Comparison of ENCODE assay signal across 10 mouse cellular contexts in the genomic region with DNA sequence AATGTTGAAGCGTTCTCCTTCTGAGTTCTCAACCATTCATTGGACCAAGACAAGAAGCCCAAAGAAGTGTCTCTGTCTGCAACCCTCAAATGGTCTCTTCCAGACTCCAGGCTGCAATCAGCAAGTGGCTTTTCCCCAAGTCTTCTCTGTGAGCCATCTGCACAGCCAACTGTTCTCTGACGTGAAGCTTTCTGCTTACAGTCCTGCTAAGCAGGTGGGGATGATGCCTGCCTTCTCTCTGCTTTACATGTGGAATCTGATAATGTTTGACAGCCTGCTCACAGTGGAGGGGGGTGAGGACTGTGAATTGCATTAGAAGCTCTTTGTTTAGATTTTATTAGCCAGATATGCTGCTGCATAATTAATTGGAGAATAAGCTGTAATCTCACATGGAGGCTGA.
DNase-seq lines count a peak whose midpoint lies in the region; ATAC-seq and TF ChIP-seq lines count a peak whose summit lies in the region.
"Had no signal": no experiment of that assay in that cellular context is flagged by ENCODE, and none has a peak within 500 bp of the region (broad histone marks: within the 10 kb centered on the region; RNA-seq: fewer than 3 reads in every experiment).

No protein-coding gene starts in this region.

- H3K27me3 ChIP-seq in midbrain, postnatal 0 days (ENCODE audit: insufficient read depth, low read length) = no peaks in the 10 kb centered on the region
- no peaks in the 10 kb centered on the region for H3K27me3 ChIP-seq in midbrain, embryonic 13.5 days
- no peaks in the 10 kb centered on the region for H3K27me3 ChIP-seq in forebrain, postnatal 0 days (ENCODE audit: insufficient read depth, low read length)
- no peaks in the 10 kb centered on the region for H3K27me3 ChIP-seq in stomach, postnatal 0 days (ENCODE audit: control insufficient read depth, insufficient read depth, low read length)
- H3K27me3 ChIP-seq: lung, embryonic 15.5 days had no signal

- H3K27ac ChIP-seq in midbrain, postnatal 0 days (ENCODE audit: low read depth, low read length) = no peak overlapping the region
- H3K27ac ChIP-seq in midbrain, embryonic 13.5 days = no peak overlapping the region
- no peak overlapping the region for H3K27ac ChIP-seq in forebrain, postnatal 0 days (ENCODE audit: low read depth, low read length)
- no peak overlapping the region for H3K27ac ChIP-seq in stomach, postnatal 0 days (replicated peaks)
- H3K27ac ChIP-seq: lung, embryonic 15.5 days had no signal

- H3K9ac ChIP-seq in midbrain, postnatal 0 days (replicated peaks; ENCODE audit: low read length, poor library complexity, severe bottlenecking) = no peak overlapping the region
- no peak overlapping the region for H3K9ac ChIP-seq in midbrain, embryonic 13.5 days (replicated peaks)
- H3K9ac ChIP-seq in forebrain, postnatal 0 days = no peak overlapping the region
- H3K9ac ChIP-seq in stomach, postnatal 0 days (ENCODE audit: low read length) = no peak overlapping the region
- H3K9ac ChIP-seq: lung, embryonic 15.5 days had no signal

- H3K36me3 ChIP-seq in midbrain, postnatal 0 days (ENCODE audit: insufficient read depth, low read length) = no peaks in the 10 kb centered on the region
- no peaks in the 10 kb centered on the region for H3K36me3 ChIP-seq in midbrain, embryonic 13.5 days
- no peaks in the 10 kb centered on the region for H3K36me3 ChIP-seq in forebrain, postnatal 0 days (ENCODE audit: insufficient read depth)
- no peaks in the 10 kb centered on the region for H3K36me3 ChIP-seq in stomach, postnatal 0 days (ENCODE audit: control insufficient read depth, insufficient read depth, low read length)
- H3K36me3 ChIP-seq: lung, embryonic 15.5 days had no signal

- no peaks in the 10 kb centered on the region for H3K9me3 ChIP-seq in midbrain, postnatal 0 days (ENCODE audit: low read length)
- no peaks in the 10 kb centered on the region for H3K9me3 ChIP-seq in midbrain, embryonic 13.5 days
- H3K9me3 ChIP-seq in forebrain, postnatal 0 days (ENCODE audit: low read length) = no peaks in the 10 kb centered on the region
- H3K9me3 ChIP-seq in stomach, postnatal 0 days (ENCODE audit: control insufficient read depth, low read length) = no peaks in the 10 kb centered on the region
- H3K9me3 ChIP-seq: lung, embryonic 15.5 days had no signal

- 55% methylated on average over 2 of the region's 2 CpGs for WGBS in midbrain, postnatal 0 days
- WGBS in midbrain, embryonic 13.5 days = 66% methylated on average over 2 of the region's 2 CpGs
- WGBS in forebrain, postnatal 0 days = 54% methylated on average over 2 of the region's 2 CpGs
- WGBS in stomach, postnatal 0 days = 52% methylated on average over 2 of the region's 2 CpGs

- TF ChIP-seq EP300 in stomach, postnatal 0 days (optimal IDR thresholded peaks at IDR 0.05) = no peak

- DNase-seq in midbrain, postnatal 0 days (ENCODE audit: low spot score) = peak; percentile 79
- peak; percentile 89 for DNase-seq in forebrain, postnatal 0 days
- DNase-seq in layer of hippocampus, postnatal 10 days (ENCODE audit: low spot score in 2 of 2) = peak; percentile 49 to 57
- peak; percentile 55 for DNase-seq in right cerebral cortex, postnatal 25 days
- DNase-seq in stomach, postnatal 0 days (ENCODE audit: low spot score) = no peak
- DNase-seq in c-Kit-positive CD71-positive TER-119-positive erythroid progenitor cells, embryonic 14.5 days (ENCODE audit: low spot score) = no peak
- DNase-seq: heart, postnatal 10 days had no signal

- H3K4me3 ChIP-seq in midbrain, postnatal 0 days (ENCODE audit: low read depth, low read length) = no peak overlapping the region
- no peak overlapping the region for H3K4me3 ChIP-seq in midbrain, embryonic 13.5 days (replicated peaks)
- no peak overlapping the region for H3K4me3 ChIP-seq in forebrain, postnatal 0 days (ENCODE audit: low read depth, low read length)
- no peak overlapping the region for H3K4me3 ChIP-seq in stomach, postnatal 0 days (ENCODE audit: low read depth, low read length)
- H3K4me3 ChIP-seq: lung, embryonic 15.5 days had no signal

- ATAC-seq in midbrain, postnatal 0 days (ENCODE audit: low FRiP score) = no peak
- no peak for ATAC-seq in midbrain, embryonic 13.5 days
- peak; percentile 85 for ATAC-seq in forebrain, postnatal 0 days
- no peak for ATAC-seq in granulocyte monocyte progenitor cell, adult 5-6 weeks (replicated peaks; ENCODE audit: poor library complexity, severe bottlenecking)
- ATAC-seq in stomach, postnatal 0 days (ENCODE audit: low FRiP score, low TSS enrichment) = no peak

- H3K4me1 ChIP-seq in midbrain, postnatal 0 days (ENCODE audit: insufficient read depth, low read length) = no peaks in the 10 kb centered on the region
- H3K4me1 ChIP-seq in midbrain, embryonic 13.5 days (replicated peaks) = peaks cover 3% of the 10 kb centered on the region; the same call in 1 of the 2 replicates
- H3K4me1 ChIP-seq in forebrain, postnatal 0 days (ENCODE audit: insufficient read depth) = no peaks in the 10 kb centered on the region; the same call in 1 of the 2 replicates
- no peaks in the 10 kb centered on the region for H3K4me1 ChIP-seq in stomach, postnatal 0 days (replicated peaks; ENCODE audit: control insufficient read depth, insufficient read depth)
- H3K4me1 ChIP-seq: lung, embryonic 15.5 days had no signal

- H3K4me2 ChIP-seq in midbrain, postnatal 0 days (ENCODE audit: low read depth, low read length, poor library complexity, severe bottlenecking) = no peak overlapping the region
- no peak overlapping the region for H3K4me2 ChIP-seq in midbrain, embryonic 13.5 days (replicated peaks)
- no peak overlapping the region for H3K4me2 ChIP-seq in forebrain, postnatal 0 days (ENCODE audit: low read depth)
- no peak overlapping the region for H3K4me2 ChIP-seq in stomach, postnatal 0 days (replicated peaks; ENCODE audit: low read depth)
- H3K4me2 ChIP-seq: lung, embryonic 15.5 days had no signal

- no peak for TF ChIP-seq CTCF in midbrain, postnatal 0 days (IDR thresholded peaks at IDR 0.05)
- TF ChIP-seq CTCF in forebrain, postnatal 0 days (IDR thresholded peaks at IDR 0.05; ENCODE audit: low read depth) = no peak
- no peak for TF ChIP-seq CTCF in stomach, postnatal 0 days (IDR thresholded peaks at IDR 0.05; ENCODE audit: low read depth)

Comparison
In these comparisons a context has a peak if more than half of its experiments do, and no peak if none do; other contexts are left out.
1. DNase-seq: peak in midbrain, postnatal 0 days (single experiment), forebrain, postnatal 0 days (single experiment), layer of hippocampus, postnatal 10 days (2 of 2) and right cerebral cortex, postnatal 25 days (single experiment); none in stomach, postnatal 0 days (single experiment) and c-Kit-positive CD71-positive TER-119-positive erythroid progenitor cells, embryonic 14.5 days (single experiment).